Mouse (Mus musculus) embryonic fibroblast, embryonic 13.5 days (primary cell): Measurements from ENCODE around the gene Ssc4d. TPM values are rescaled to one million over a fixed set of nuclear protein-coding genes. Genes with fewer than 3 reads are reported as not detected.
A peak's percentile ranks its signal among the peaks of the same experiment; 100 is the strongest.

Experiments used
- H3K27ac ChIP-seq: 2 replicates; pipeline ENCODE4 v1.5.1; 2012; ENCODE audit warnings: low read length, control low read depth, inconsistent platforms; ENCODE audit not compliant: insufficient read depth
- H3K4me1 ChIP-seq: 2 replicates; pipeline ENCODE4 v1.6.1; 2011; ENCODE audit warnings: low read length; ENCODE audit not compliant: control insufficient read depth, insufficient read depth
- H3K4me3 ChIP-seq: 2 replicates; pipeline ENCODE4 v1.5.1; 2011; ENCODE audit warnings: mild to moderate bottlenecking, control low read depth, low read length; ENCODE audit not compliant: insufficient read depth
- CTCF ChIP-seq: IDR thresholded peaks from 2 replicates; pipeline ENCODE4 v1.5.1; 2011; ENCODE audit warnings: mild to moderate bottlenecking, control low read depth, low read length, moderate library complexity, borderline replicate concordance; ENCODE audit not compliant: insufficient read depth
- POLR2A ChIP-seq: IDR thresholded peaks from 2 replicates; pipeline ENCODE4 v1.6.1; 2011; ENCODE audit warnings: low read depth, mild to moderate bottlenecking, control low read depth, low read length, moderate library complexity
- polyA plus RNA-seq: library from polyadenylated mRNA; stranded (reverse); fragments of >200 nt; gene quantifications from 2 replicates; pipeline ENCODE4 v1.2.4, GENCODE M21; 2011; ENCODE audit warnings: low read depth; ENCODE audit not compliant: missing spikeins, insufficient read length

Ssc4d gene
- polyA plus RNA-seq, 1 experiment = 3.2 TPM

GRCm38 (mm10) chr5:135982398-135982797 lies 8.1 kb upstream of the Ssc4d start:
- H3K27ac ChIP-seq = no peak overlapping the region
- no peaks in the 10 kb centered on the region for H3K4me1 ChIP-seq
- TF ChIP-seq POLR2A (no peak), CTCF (peak; percentile 95)
- H3K4me3 ChIP-seq = no peak overlapping the region

DNA sequence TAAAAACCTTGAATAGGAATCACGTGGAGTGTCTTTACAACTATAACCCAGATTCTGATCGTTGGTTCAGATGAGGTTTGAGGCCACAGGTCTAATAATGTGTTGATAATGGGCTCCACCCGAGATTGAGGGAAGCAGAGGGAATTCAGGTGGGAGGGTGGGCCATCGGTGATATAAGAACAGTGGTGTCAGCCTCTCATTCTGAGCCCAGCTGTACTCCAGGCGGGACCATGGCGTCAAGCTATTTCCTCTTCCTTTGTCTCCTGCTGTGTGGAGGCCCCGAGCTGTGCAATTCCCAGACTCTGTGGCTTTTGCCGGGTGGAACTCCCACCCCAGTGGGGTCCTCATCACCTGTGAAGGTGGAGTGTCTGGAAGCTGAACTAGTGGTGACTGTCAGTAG lies 5.6 kb upstream of the Ssc4d start, which contains the start of gene Zp3:
Gene Zp3, plus strand, starts transcription at position 196 of the 400 bp plus-strand sequence.
- TF ChIP-seq POLR2A (no peak), CTCF (no peak)
- Histone ChIP-seq H3K4me3 (no peak within 1 kb of the TSS), H3K27ac (no peak within 1 kb of the TSS), H3K4me1 (no peaks in the 10 kb centered on the region; the same call in 1 of the 2 replicates)

DNA sequence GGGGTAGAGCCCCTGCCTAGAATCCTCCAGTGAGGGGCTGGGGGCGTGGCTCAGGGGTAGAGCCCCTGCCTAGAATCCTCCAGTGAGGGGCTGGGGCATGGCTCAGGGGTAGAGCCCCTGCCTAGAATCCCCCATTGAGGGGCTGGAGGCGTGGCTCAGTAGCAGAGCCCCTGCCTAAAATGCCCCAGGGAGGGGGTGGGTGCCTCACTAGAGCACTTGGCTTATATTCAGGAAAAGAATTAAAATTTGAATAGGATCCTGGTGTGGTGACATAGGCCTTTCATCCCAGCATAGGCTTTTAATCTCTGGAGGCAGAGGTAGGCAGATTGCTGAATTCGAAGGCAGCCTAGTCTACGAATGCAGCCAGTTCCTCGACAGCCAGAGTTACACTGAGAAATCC lies 5.0 kb upstream of the Ssc4d start:
- Histone ChIP-seq H3K4me1 (no peaks in the 10 kb centered on the region; the same call in 1 of the 2 replicates), H3K4me3 (no peak overlapping the region), H3K27ac (no peak overlapping the region)
- TF ChIP-seq CTCF = no peak
- no peak for TF ChIP-seq POLR2A

DNA sequence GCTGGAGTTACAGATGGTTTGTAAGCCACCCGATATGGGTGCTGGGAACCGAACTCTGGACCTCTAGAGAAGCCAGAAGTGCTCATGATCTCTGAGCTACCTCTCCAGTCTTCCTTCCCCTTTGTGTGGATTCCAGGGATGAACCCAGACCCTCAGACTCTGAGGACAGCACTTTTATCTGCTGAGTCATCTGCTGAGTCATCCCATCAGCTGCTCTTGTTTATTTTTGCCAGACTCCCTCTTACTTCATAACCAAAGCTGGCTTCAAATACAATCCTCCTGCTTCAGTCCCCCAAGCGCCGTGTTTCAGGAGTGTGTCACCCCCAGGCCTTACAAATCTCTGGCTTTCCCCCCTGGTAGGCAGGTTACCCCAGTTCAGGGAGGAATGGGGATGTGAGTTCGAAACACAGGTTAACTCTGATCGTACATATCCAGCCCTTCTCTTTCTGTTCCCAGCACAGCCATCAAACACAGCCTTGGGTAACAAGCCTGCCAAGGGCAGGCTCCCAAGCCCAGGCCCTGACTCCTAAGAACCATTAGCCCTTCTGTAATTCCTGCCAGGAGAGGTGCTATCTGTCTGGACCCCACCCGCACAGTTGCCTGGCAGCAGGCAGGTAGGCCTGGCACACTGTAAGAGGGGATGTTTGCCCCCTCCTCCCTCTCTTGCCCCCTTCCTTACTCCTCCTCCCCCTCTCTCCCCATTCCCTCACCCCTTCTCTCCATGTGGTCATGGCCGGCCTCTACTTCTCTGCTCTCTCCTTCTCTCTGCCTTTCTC lies 1.8 kb upstream of the Ssc4d start:
- TF ChIP-seq POLR2A = no peak
- no peak for TF ChIP-seq CTCF
- H3K27ac ChIP-seq = 0 out of 2 replicates have a peak overlapping the region, but pooled peaks have one; percentile 28
- H3K4me1 ChIP-seq = no peaks in the 10 kb centered on the region; the same call in 1 of the 2 replicates
- no peak overlapping the region for H3K4me3 ChIP-seq

GRCm38 (mm10) chr5:135971876-135972275 lies 2.5 kb downstream of the Ssc4d start:
- H3K4me3 ChIP-seq = no peak overlapping the region
- no peak overlapping the region for H3K27ac ChIP-seq
- no peaks in the 10 kb centered on the region; the same call in 1 of the 2 replicates for H3K4me1 ChIP-seq
- TF ChIP-seq POLR2A (no peak), CTCF (no peak)

DNA sequence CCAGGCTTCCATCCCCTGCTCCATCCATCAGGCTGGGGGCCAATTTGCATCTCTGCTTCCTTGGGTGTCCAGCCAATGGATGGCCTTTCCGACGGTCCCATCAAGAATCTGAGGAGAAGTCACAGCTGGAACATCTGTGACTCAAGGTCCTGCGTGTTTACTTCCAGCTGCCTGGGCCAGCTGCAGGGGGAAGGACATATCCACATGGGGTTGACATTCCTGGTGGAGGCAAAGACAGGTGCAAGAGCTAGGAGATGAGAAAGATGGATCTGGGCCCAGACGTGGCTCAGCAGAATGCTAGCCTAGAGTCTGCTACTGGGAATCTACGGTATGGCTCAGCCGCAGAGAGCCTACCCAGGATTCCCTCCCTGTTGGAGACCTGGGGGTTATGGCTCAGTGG lies 4.1 kb downstream of the Ssc4d start:
- no peak for TF ChIP-seq CTCF
- TF ChIP-seq POLR2A = no peak
- no peaks in the 10 kb centered on the region for H3K4me1 ChIP-seq

DNA sequence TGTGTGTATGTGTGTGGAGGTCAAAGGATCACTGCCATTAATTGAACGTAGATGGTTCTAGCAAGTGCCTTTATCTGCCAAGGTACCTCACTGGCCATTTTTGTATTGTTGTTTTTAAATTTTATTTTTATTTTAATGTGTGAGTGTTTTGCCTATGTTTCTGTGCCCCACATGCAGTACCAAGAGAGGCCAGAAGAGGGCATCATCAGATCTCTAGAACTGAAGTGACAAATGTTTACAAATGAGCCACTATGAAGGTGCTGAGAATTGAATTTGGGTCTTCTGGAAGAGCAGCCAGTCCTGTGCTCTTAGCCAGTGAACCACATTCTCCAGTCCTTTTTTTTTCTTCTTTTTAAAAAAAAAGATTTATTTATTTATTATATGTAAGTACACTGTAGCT lies 5.5 kb downstream of the Ssc4d start:
- no peak for TF ChIP-seq POLR2A
- no peak for TF ChIP-seq CTCF
- Histone ChIP-seq H3K27ac (no peak overlapping the region), H3K4me3 (no peak overlapping the region), H3K4me1 (no peaks in the 10 kb centered on the region)

More for the DNA sequence above, 4.1 kb downstream of the Ssc4d start:
- Histone ChIP-seq H3K4me3 (no peak overlapping the region), H3K27ac (no peak overlapping the region)

- peaks cover 1% of the 10 kb centered on the region; the same call in 1 of the 2 replicates for H3K4me1 ChIP-seq
- H3K4me3 ChIP-seq = no peak overlapping the region
- no peak overlapping the region for H3K27ac ChIP-seq
- TF ChIP-seq POLR2A (no peak), CTCF (no peak)
Measured at GRCm38 (mm10) chr5:135966866-135967265, 7.5 kb downstream of the Ssc4d start.

- Histone ChIP-seq H3K4me1 (peaks cover 9% of the 10 kb centered on the region; the same call in 1 of the 2 replicates), H3K4me3 (no peak overlapping the region), H3K27ac (no peak overlapping the region)
- TF ChIP-seq POLR2A (no peak), CTCF (no peak; the same call in 1 of the 2 replicates)
Measured at GRCm38 (mm10) chr5:135965501-135965930, 8.8 kb downstream of the Ssc4d start.

DNA sequence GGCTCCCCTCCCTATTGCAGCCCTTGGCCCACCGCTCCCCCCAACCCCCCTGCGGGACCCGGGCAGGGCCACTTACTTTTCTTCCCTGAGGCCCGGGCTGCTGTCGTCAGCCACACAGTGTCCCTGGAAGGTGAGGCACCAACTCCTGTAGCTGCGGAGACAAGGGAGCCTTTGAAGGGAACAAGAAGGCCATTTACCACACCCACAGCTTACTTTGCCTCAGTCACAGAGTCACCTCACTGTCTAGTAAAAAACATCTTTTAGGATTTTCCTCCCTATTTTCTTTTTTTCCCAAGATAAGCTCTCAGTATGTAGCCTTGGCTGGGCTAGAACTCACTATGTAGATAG lies 11.1 kb downstream of the Ssc4d start:
- H3K4me1 ChIP-seq = peaks cover 9% of the 10 kb centered on the region; the same call in 1 of the 2 replicates
- H3K27ac ChIP-seq = peak overlapping the region; percentile 41; the same call in 1 of the 2 replicates
- TF ChIP-seq CTCF = no peak
- TF ChIP-seq POLR2A = no peak
- peak overlapping the region; percentile 40 for H3K4me3 ChIP-seq
